Mouse (Mus musculus) brain, embryonic 14.5 days (tissue): ENCODE measurements around the gene Trir. TPM values are rescaled to one million over a fixed set of nuclear protein-coding genes. Genes with fewer than 3 reads are reported as not detected.

Experiments used
- DNase-seq: peaks from one replicate; pipeline ENCODE4 v3.0.0-alpha.2; 2011; ENCODE audit warnings: low read depth
- CTCF ChIP-seq: fragments of 200-500 bp; IDR thresholded peaks from 2 replicates; pipeline ENCODE4 v1.5.1; 2012; ENCODE audit warnings: inconsistent platforms, mild to moderate bottlenecking, moderate library complexity, borderline replicate concordance; ENCODE audit not compliant: insufficient read depth, insufficient read length; ENCODE audit errors: extremely low read depth
- POLR2A ChIP-seq: fragments of 200-500 bp; IDR thresholded peaks from 2 replicates; pipeline ENCODE4 v1.6.1; 2012; ENCODE audit warnings: mild to moderate bottlenecking, inconsistent platforms, borderline replicate concordance; ENCODE audit not compliant: poor library complexity, insufficient read depth, insufficient read length, severe bottlenecking; ENCODE audit errors: extremely low read depth
- polyA plus RNA-seq: library from polyadenylated mRNA; depleted of rRNA; stranded (reverse); fragments of >200 nt; gene quantifications from 2 replicates; pipeline ENCODE4 v1.2.3, GENCODE M21; 2012

Trir gene
- polyA plus RNA-seq, 1 experiment: 191 TPM

GRCm38 (mm10) chr8:85057367-85057766 is 30.7 kb downstream of the Trir start:
- no peak for DNase-seq
- TF ChIP-seq CTCF: no peak
- TF ChIP-seq POLR2A: no peak

GRCm38 (mm10) chr8:85059879-85060616 is 33.4 kb downstream of the Trir start, which contains the start of gene Fbxw9:
Gene Fbxw9, plus strand, starts transcription at chr8:85060055.
- TF ChIP-seq POLR2A (0 out of 2 replicates have a peak, but pooled peaks have one; percentile 25), CTCF (no peak)
- peak; percentile 98 for DNase-seq

- no peak for TF ChIP-seq POLR2A
- TF ChIP-seq CTCF: no peak
- no peak for DNase-seq
These were observed 36.0 kb downstream of the Trir start for GRCm38 (mm10) chr8:85062603-85063002.

GRCm38 (mm10) chr8:85065213-85065612 is 38.6 kb downstream of the Trir start:
- no peak for DNase-seq
- TF ChIP-seq CTCF (no peak), POLR2A (no peak)

- DNase-seq: no peak
- TF ChIP-seq CTCF (no peak), POLR2A (no peak)
These were observed 40.5 kb downstream of the Trir start for GRCm38 (mm10) chr8:85067155-85067554.

- no peak for DNase-seq
- TF ChIP-seq CTCF: no peak
- TF ChIP-seq POLR2A: no peak
These were observed 41.4 kb downstream of the Trir start, which contains the start of gene Gm5741 for GRCm38 (mm10) chr8:85067982-85068381. Gene Gm5741, minus strand, starts transcription at chr8:85067982.

- TF ChIP-seq CTCF: no peak
- no peak for TF ChIP-seq POLR2A
- DNase-seq: no peak
These were observed 44.4 kb downstream of the Trir start for GRCm38 (mm10) chr8:85071041-85071440.

- TF ChIP-seq POLR2A (peak; percentile 64), CTCF (no peak)
- peak; percentile 97 for DNase-seq
These were observed 45.1 kb downstream of the Trir start, which contains the start of gene Dhps for GRCm38 (mm10) chr8:85071514-85072281. Gene Dhps, plus strand, starts transcription at chr8:85071757.

- no peak for DNase-seq
- TF ChIP-seq POLR2A (no peak), CTCF (no peak)
These were observed 45.8 kb downstream of the Trir start for GRCm38 (mm10) chr8:85072364-85072929.

- TF ChIP-seq POLR2A (no peak), CTCF (no peak)
- no peak for DNase-seq
These were observed 46.5 kb downstream of the Trir start for GRCm38 (mm10) chr8:85073041-85073612.

GRCm38 (mm10) chr8:85074167-85074566 is 47.5 kb downstream of the Trir start:
- DNase-seq: no peak
- TF ChIP-seq POLR2A: no peak
- TF ChIP-seq CTCF: no peak

- no peak for DNase-seq
- no peak for TF ChIP-seq POLR2A
- TF ChIP-seq CTCF: no peak
These were observed 48.0 kb downstream of the Trir start for GRCm38 (mm10) chr8:85074617-85075016.

- TF ChIP-seq CTCF (peak; percentile 57; the same call in 1 of the 2 replicates), POLR2A (no peak)
- no peak for DNase-seq
These were observed 49.4 kb downstream of the Trir start for GRCm38 (mm10) chr8:85076001-85076400.
